Mouse (Mus musculus) hindbrain, embryonic 14.5 days (tissue): ENCODE results near the gene Icam4. TPM values are rescaled to one million over a fixed set of nuclear protein-coding genes. Genes with fewer than 3 reads are reported as not detected.

ENCODE experiments used
- ATAC-seq: fragments of 200-750 bp; cut with Nextera tagmentation; 2 replicates; pipeline ENCODE4 v1.8.0; 2017; ENCODE audit warnings: moderate number of reproducible peaks, mild to moderate bottlenecking, moderate TSS enrichment, moderate library complexity; ENCODE audit not compliant: low FRiP score
- DNase-seq: peaks from one replicate; pipeline ENCODE4 v3.0.0-alpha.2; 2015; ENCODE audit warnings: low spot score
- H3K27ac ChIP-seq: fragments of 300-500 bp; sonication (generic); 2 replicates; pipeline ENCODE4 v1.5.1; 2014; ENCODE audit warnings: mild to moderate bottlenecking, moderate library complexity
- H3K27me3 ChIP-seq: fragments of 300-500 bp; sonication (generic); 2 replicates; pipeline ENCODE4 v1.6.1; 2014; ENCODE audit warnings: mild to moderate bottlenecking, low read length, mixed read lengths; ENCODE audit not compliant: control insufficient read depth, insufficient read depth
- H3K36me3 ChIP-seq: fragments of 300-500 bp; sonication (generic); replicated peaks from 2 replicates; pipeline ENCODE4 v1.6.1; 2014; ENCODE audit not compliant: control insufficient read depth, insufficient read depth
- H3K4me1 ChIP-seq: fragments of 300-500 bp; sonication (generic); replicated peaks from 2 replicates; pipeline ENCODE4 v1.6.1; 2014; ENCODE audit warnings: antibody characterized with exemption, low read length, mixed read lengths; ENCODE audit not compliant: control insufficient read depth, insufficient read depth
- H3K4me2 ChIP-seq: fragments of 300-500 bp; sonication (generic); replicated peaks from 2 replicates; pipeline ENCODE4 v1.6.1; 2014; ENCODE audit warnings: mild to moderate bottlenecking, moderate library complexity
- H3K4me3 ChIP-seq: fragments of 300-500 bp; sonication (generic); replicated peaks from 2 replicates; pipeline ENCODE4 v1.5.1; 2014; ENCODE audit warnings: mild to moderate bottlenecking, low read length
- H3K9ac ChIP-seq: fragments of 300-500 bp; sonication (generic); 2 replicates; pipeline ENCODE4 v1.6.1; 2014
- H3K9me3 ChIP-seq: fragments of 300-500 bp; sonication (generic); 2 replicates; pipeline ENCODE4 v1.6.1; 2016; ENCODE audit warnings: low read length; ENCODE audit not compliant: control insufficient read depth
- WGBS: fragments of 180-500 bp; shearing (Covaris S2); extraction: QIAGEN DNeasy Blood & Tissue Kit; methylation state at CpG from one replicate; pipeline ENCODE4 v1.1.7; 2014; 5-methylcytosine and 5-hydroxymethylcytosine counted together
- polyA plus RNA-seq: library from polyadenylated mRNA; unstranded; fragments of >200 nt; fragmentation: Nextera tagmentation; extraction: Ambion mirVana; gene quantifications from 2 replicates; pipeline ENCODE4 v1.2.1, GENCODE M21; 2014

The Icam4 gene
- polyA plus RNA-seq, 1 experiment from 2014 or later, result 0.31 TPM

- Histone ChIP-seq H3K27me3 (peaks cover 54% of the 10 kb centered on the region), H3K27ac (no peak overlapping the region), H3K4me2 (no peak overlapping the region), H3K4me1 (no peaks in the 10 kb centered on the region), H3K9ac (no peak overlapping the region), H3K9me3 (no peaks in the 10 kb centered on the region), H3K4me3 (no peak overlapping the region), H3K36me3 (no peaks in the 10 kb centered on the region)
- DNase-seq, result no peak
- ATAC-seq, result no peak
- 85% methylated on average over 2 of the region's 2 CpGs for WGBS
Observed at GRCm38 (mm10) chr9:21018600-21018999, 10.6 kb upstream of the Icam4 start.

GRCm38 (mm10) chr9:21021363-21021762 lies 7.8 kb upstream of the Icam4 start:
- no peak for DNase-seq
- Histone ChIP-seq H3K27me3 (peaks cover 30% of the 10 kb centered on the region), H3K4me3 (no peak overlapping the region), H3K9ac (no peak overlapping the region), H3K27ac (no peak overlapping the region), H3K36me3 (no peaks in the 10 kb centered on the region), H3K9me3 (no peaks in the 10 kb centered on the region), H3K4me1 (no peaks in the 10 kb centered on the region), H3K4me2 (no peak overlapping the region)
- WGBS, result 76% methylated on average over 3 of the region's 3 CpGs
- ATAC-seq, result no peak

DNA sequence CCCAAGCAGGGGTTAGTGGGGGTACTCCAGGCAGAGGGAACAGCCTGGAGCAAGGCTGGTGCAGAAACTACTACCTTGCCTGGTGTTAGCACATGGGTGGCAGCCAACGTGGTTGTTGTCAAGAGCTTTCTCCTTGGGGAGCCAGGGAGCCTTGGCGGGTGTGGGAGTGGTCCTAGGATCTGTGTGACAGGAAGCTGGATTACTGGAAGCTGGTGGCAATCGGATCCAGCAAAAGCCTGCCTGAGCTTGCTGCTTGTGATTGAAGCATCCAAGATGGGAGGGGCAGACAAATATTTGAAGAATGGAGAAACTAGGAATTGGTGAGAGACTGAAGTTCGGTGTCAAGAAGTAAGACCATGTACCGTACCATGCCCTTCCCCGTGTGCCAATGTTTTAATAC lies 6.9 kb upstream of the Icam4 start:
- Histone ChIP-seq H3K27ac (no peak overlapping the region), H3K36me3 (no peaks in the 10 kb centered on the region), H3K4me3 (no peak overlapping the region), H3K27me3 (peaks cover 28% of the 10 kb centered on the region), H3K9me3 (no peaks in the 10 kb centered on the region), H3K4me2 (no peak overlapping the region), H3K9ac (no peak overlapping the region), H3K4me1 (no peaks in the 10 kb centered on the region)
- ATAC-seq (no peak), DNase-seq (no peak)
- 64% methylated on average over 6 of the region's 6 CpGs for whole genome bisulfite sequencing

- WGBS, result 82% methylated on average over 1 of the region's 1 CpGs
- DNase-seq, result no peak
- no peak for ATAC-seq
- H3K9ac ChIP-seq, result no peak overlapping the region
- peaks cover 24% of the 10 kb centered on the region for H3K27me3 ChIP-seq
- no peaks in the 10 kb centered on the region for H3K4me1 ChIP-seq
- no peak overlapping the region for H3K27ac ChIP-seq
- no peaks in the 10 kb centered on the region for H3K9me3 ChIP-seq
- no peak overlapping the region for H3K4me3 ChIP-seq
- no peaks in the 10 kb centered on the region for H3K36me3 ChIP-seq
- no peak overlapping the region for H3K4me2 ChIP-seq
Observed at GRCm38 (mm10) chr9:21022726-21023125, 6.4 kb upstream of the Icam4 start.

DNA sequence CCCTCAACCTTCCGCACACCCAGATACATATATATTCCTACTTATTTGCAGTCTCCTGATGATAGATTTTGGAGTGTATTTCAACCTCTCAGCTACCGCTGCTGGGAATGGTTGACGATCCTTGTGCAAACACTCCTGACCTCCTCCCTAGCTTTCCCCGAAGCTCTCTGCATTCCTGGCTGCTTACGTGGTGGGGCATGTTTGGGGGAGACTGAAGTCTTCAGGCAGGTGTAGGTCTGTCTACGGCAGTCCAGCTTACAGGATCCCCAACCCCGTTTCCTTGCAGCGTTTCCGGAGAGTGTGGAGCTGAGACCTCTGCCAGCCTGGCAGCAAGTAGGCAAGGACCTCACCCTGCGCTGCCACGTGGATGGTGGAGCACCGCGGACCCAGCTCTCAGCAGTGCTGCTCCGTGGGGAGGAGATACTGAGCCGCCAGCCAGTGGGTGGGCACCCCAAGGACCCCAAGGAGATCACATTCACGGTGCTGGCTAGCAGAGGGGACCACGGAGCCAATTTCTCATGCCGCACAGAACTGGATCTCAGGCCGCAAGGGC lies 3.8 kb upstream of the Icam4 start:
- Histone ChIP-seq H3K27me3 (peaks cover 35% of the 10 kb centered on the region), H3K27ac (no peak overlapping the region), H3K36me3 (no peaks in the 10 kb centered on the region), H3K9me3 (no peaks in the 10 kb centered on the region), H3K4me2 (no peak overlapping the region), H3K9ac (no peak overlapping the region), H3K4me3 (no peak overlapping the region), H3K4me1 (peaks cover 9% of the 10 kb centered on the region; the same call in 1 of the 2 replicates)
- DNase-seq, result no peak
- WGBS, result 70% methylated on average over 19 of the region's 19 CpGs
- ATAC-seq, result no peak

GRCm38 (mm10) chr9:21026849-21027248 lies 2.3 kb upstream of the Icam4 start:
- no peak overlapping the region for H3K4me3 ChIP-seq
- DNase-seq (no peak), ATAC-seq (no peak)
- no peaks in the 10 kb centered on the region for H3K36me3 ChIP-seq
- no peaks in the 10 kb centered on the region for H3K9me3 ChIP-seq
- H3K4me2 ChIP-seq, result no peak overlapping the region
- 85% methylated on average over 12 of the region's 12 CpGs for WGBS
- no peak overlapping the region for H3K27ac ChIP-seq
- no peak overlapping the region for H3K9ac ChIP-seq
- peaks cover 43% of the 10 kb centered on the region for H3K27me3 ChIP-seq
- peaks cover 12% of the 10 kb centered on the region; the same call in 1 of the 2 replicates for H3K4me1 ChIP-seq

DNA sequence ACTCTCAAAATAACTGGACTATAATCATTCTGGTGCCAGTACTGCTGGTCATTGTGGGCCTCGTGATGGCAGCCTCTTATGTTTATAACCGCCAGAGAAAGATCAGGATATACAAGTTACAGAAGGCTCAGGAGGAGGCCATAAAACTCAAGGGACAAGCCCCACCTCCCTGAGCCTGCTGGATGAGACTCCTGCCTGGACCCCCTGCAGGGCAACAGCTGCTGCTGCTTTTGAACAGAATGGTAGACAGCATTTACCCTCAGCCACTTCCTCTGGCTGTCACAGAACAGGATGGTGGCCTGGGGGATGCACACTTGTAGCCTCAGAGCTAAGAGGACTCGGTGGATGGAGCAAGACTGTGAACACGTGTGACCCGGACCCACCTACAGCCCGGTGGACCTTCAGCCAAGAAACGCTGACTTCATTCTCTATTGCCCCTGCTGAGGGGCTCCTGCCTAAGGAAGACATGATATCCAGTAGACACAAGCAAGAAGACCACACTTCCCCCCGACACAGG lies 1.3 kb upstream of the Icam4 start:
- Histone ChIP-seq H3K9me3 (no peaks in the 10 kb centered on the region), H3K4me3 (no peak overlapping the region), H3K36me3 (no peaks in the 10 kb centered on the region), H3K4me1 (peaks cover 21% of the 10 kb centered on the region), H3K4me2 (no peak overlapping the region), H3K27ac (no peak overlapping the region), H3K9ac (no peak overlapping the region), H3K27me3 (peaks cover 50% of the 10 kb centered on the region)
- ATAC-seq (no peak), DNase-seq (no peak)
- WGBS, result 54% methylated on average over 8 of the region's 8 CpGs

GRCm38 (mm10) chr9:21028560-21029110 lies 538 bp upstream of the Icam4 start:
- no peak for ATAC-seq

GRCm38 (mm10) chr9:21030055-21030600 lies 955 bp downstream of the Icam4 start:
- Histone ChIP-seq H3K9me3 (no peaks in the 10 kb centered on the region), H3K27ac (no peak overlapping the region), H3K4me3 (no peak overlapping the region), H3K4me2 (peak overlapping the region; percentile 90), H3K9ac (no peak overlapping the region), H3K36me3 (no peaks in the 10 kb centered on the region), H3K27me3 (peaks cover 73% of the 10 kb centered on the region), H3K4me1 (peaks cover 30% of the 10 kb centered on the region)
- no peak for DNase-seq
- WGBS, result 23% methylated on average over 22 of the region's 22 CpGs
- no peak for ATAC-seq

More at GRCm38 (mm10) chr9:21028560-21029110, 538 bp upstream of the Icam4 start:
- no peak overlapping the region for H3K4me2 ChIP-seq
- H3K4me1 ChIP-seq, result peaks cover 29% of the 10 kb centered on the region
- H3K9ac ChIP-seq, result no peak overlapping the region
- H3K27ac ChIP-seq, result no peak overlapping the region
- 74% methylated on average over 6 of the region's 6 CpGs for WGBS
- DNase-seq, result no peak
- H3K36me3 ChIP-seq, result no peaks in the 10 kb centered on the region
- no peaks in the 10 kb centered on the region for H3K9me3 ChIP-seq
- peaks cover 58% of the 10 kb centered on the region for H3K27me3 ChIP-seq
- H3K4me3 ChIP-seq, result no peak overlapping the region
